Mouse (Mus musculus) retina, adult 2 months (tissue): ENCODE results near the gene Stat5b.

Experiments
- DNase-seq: peaks from one replicate; pipeline ENCODE4 v3.0.0-alpha.2; 2012; ENCODE audit warnings: low read depth, low spot score

Gene Stat5b

DNA sequence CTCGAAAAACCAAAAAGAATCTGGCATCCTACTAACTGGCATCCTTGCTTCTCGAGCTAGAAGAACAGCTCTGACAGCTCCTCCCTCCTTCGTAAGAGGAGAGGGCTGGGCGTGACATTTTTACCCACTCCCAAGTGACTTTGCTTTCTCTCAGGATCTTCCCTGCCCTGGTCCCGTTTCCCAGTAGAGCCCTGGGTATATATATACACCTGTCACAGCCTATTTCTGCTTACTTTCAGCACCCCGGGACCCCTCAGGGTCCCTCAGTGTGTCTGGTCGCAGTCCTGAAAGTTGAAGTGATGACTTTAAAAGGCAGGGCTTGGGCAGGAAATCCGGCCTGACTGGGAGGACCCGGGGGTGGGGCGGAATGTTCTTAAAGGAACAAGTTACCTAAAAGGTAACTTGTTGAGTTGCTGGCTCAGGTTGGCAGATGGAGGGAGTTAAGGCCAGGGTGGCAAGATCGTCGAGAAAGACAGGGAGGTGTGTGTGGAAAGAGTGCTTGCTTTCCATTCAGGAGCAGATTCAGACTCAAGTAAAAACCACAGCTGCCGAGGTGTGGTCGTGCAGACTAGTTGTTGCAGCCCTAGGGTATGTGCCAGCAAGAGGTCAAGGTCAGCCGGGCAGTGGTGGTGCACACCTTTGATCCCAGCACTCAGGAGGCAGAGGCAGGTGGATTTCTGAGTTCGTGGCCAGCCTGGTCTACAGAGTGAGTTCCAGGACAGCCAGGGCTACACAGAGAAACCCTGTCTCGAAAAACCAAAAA, 79.7 kb downstream of the Stat5b start, which contains the start of gene Ghdc:
Gene Ghdc (minus strand): TSS at position 312 of the 763 bp plus-strand sequence.
- DNase-seq = peak; percentile 55

- DNase-seq = no peak
Observed at GRCm38 (mm10) chr11:100769980-100770379, 80.5 kb downstream of the Stat5b start.

GRCm38 (mm10) chr11:100767871-100768270, 82.7 kb downstream of the Stat5b start:
- no peak for DNase-seq

DNA sequence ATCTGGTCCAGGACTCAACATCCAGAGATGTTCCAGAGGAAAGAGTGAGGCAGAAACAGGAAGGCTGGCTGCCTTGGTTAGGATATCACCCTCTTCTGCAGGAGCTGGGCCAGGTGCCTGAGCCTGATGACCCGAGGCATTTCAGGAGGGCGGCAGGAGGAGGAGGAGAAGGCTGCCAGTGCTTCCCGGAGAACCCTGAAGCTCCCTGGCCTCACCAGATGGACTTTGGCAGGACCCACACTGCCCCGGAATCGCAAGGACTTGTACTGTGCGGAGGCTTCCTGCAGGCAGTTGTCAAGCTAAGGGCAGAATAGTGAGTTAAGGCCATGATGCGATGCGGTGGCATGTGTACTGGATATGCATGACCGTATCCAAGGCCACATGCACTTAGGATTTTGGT, 83.8 kb downstream of the Stat5b start:
- DNase-seq = no peak

GRCm38 (mm10) chr11:100762831-100763230, 87.7 kb downstream of the Stat5b start, which contains the start of gene Hcrt:
Gene Hcrt, minus strand, starts transcription at chr11:100762931.
- DNase-seq = no peak

- DNase-seq = peak; percentile 40
Observed at GRCm38 (mm10) chr11:100761547-100762045, 88.9 kb downstream of the Stat5b start.

GRCm38 (mm10) chr11:100759611-100760233, 90.8 kb downstream of the Stat5b start, which contains the start of gene Kcnh4:
Gene Kcnh4, minus strand, starts transcription at chr11:100759942.
- DNase-seq = no peak

DNA sequence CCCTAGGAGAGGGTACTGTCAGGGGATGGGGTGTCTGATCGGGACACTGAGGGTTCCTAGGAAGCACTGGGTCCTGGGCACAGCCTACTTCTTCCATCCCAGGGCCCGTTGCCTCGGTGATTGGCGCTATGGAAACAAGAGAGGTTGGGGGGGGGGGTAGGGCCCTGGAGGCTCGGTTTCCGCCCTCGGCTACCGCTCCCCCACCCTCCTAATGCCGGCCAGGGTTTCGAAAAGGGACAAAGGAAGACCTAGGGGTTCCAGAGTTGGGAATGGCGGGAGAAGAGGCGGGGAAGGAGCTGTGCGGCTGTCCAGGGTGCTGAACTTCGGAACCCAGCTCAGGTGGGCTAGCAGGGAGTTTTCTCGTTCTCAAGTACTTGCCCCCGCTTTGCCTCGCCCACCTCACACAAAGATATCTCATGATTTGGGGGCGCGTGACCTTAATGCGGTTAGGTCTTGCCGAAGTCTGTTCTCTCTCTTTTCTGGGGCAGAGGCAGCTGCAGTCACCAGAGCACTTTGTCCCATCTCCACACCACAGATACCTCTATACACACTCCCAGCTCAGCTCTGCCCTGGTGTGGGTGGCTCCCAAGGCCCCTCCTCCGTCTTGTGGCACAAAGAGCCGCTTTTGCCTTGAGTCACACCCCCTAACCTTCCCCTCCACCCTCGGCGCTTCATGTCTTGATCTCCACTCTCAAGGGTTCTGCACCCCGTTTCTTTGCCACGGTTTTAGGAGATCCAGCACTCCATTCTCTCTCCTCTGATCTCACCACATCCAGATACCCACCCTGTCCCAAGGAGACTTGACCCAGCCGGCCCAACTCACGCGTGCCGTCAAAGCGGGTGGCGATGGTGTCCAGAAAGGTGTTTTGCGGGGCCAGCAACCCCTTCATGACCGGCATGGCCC, 91.6 kb downstream of the Stat5b start:
- DNase-seq = no peak

GRCm38 (mm10) chr11:100757566-100757965, 93.0 kb downstream of the Stat5b start:
- no peak for DNase-seq

DNA sequence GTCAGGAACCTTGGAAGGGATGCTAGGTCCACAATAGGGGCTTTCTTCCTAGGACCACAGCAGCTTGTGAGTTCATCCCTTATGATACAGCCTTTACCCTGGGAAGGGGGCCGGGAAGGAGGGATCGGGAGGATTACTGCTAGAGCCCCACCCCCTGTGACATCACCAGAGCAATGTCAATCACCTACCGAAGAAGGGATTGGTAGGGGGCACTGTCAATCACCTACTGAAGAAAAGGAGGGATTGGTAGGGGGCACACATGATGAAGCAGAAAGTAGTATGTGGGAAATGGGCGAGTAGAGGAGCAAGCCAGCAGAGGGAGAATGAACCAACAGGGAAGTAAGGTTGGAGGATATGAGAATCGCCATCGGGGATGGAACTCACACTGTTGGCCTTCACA, 94.0 kb downstream of the Stat5b start:
- no peak for DNase-seq

DNA sequence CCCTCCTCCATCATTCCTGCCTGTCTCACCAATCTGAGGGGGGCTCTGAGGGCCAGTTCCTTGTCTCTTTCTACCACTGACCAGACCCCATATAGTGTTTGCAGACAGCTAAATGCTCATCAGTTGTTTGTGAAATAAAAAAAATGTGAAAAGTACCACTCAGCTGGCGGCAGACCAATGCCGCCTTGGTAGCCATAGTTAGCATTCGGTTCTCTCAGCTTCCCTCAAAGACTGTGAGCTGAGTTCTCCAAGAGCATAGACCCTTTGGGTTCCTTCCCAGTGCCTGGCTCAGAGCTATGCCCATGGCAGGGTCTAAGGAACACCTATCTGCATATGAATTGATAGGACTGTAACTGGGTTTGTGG, 95.8 kb downstream of the Stat5b start:
- DNase-seq = no peak

- no peak for DNase-seq
Observed at GRCm38 (mm10) chr11:100754021-100754692, 96.4 kb downstream of the Stat5b start.

- DNase-seq = no peak
Observed at GRCm38 (mm10) chr11:100752294-100752693, 98.2 kb downstream of the Stat5b start.

DNA sequence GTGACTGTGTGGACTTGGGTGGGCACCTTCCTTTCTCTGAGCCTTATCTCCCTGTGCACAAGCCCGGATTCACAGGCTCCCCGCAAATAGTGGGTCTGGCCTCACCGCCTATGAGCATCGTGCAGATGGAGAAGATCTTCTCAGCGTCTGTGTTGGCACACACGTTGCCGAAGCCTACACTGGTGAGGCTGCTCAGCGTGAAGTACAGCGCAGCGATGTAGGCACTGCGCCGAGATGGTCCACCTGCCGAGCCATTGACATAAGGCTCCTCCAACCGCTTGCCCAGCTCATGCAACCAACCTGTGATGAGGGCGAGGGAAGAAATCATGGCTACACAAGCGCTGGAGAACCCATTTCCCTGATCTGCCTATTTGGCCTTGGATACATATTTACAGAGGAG, 100.4 kb downstream of the Stat5b start:
- no peak for DNase-seq

GRCm38 (mm10) chr11:100749469-100749868, 101.1 kb downstream of the Stat5b start:
- DNase-seq = no peak

DNA sequence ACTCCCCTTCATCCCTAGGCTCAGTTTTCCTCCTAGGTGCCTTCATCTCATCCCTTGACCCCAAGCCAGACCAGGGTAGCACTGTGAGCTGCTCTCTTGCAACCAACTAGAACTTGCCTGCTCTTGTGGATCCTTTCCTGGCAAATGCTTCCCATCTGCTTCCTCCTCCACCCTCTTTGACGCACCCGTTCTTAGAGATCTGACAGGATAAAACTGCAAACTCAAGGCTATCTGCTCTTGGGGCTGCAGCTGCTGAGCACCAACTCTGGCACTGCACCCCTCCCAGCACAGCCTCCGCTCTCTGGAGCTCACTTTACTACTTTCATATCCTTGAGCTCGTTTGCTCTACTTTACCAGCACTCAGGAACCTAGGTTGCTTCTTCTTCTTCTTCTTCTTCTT, 101.9 kb downstream of the Stat5b start:
- DNase-seq = no peak

- no peak for DNase-seq
Observed at GRCm38 (mm10) chr11:100747114-100747513, 103.4 kb downstream of the Stat5b start.

- no peak for DNase-seq
Observed at GRCm38 (mm10) chr11:100746546-100746945, 104.0 kb downstream of the Stat5b start.

GRCm38 (mm10) chr11:100745085-100745484, 105.4 kb downstream of the Stat5b start:
- no peak for DNase-seq

DNA sequence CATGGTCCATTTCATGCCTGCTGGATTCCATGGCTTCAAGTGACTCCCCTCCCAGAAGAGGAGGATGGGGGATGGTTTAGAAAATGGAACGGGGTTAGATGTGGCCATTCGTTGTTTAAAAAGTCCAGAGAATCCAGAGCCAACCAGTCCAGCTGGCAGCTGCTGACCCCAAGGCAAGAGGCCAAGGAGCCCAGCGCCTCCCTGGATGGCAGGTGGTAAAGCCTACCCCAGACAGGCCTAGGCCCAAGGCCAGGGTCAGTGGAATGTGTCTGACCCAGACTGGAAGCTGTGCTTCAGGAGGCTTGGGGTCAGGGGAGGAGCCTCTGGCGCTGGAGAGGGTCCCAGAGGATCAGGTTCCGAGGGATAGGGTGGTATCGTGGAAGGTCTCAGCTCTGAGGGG, 109.2 kb downstream of the Stat5b start:
- DNase-seq = no peak

GRCm38 (mm10) chr11:100738749-100739148, 111.8 kb downstream of the Stat5b start:
- no peak for DNase-seq
